Mouse (Mus musculus) MEL (cell line): ENCODE data around the gene Gopc. TPM values are rescaled to one million over a fixed set of nuclear protein-coding genes. Genes with fewer than 3 reads are reported as not detected.

Experiments
- DNase-seq: peaks from one replicate; pipeline ENCODE4 v3.0.0; 2011; ENCODE audit warnings: low read depth, low spot score
- H3K27ac ChIP-seq: 2 replicates; pipeline ENCODE4 v1.5.1; 2012; ENCODE audit warnings: low read depth, mild to moderate bottlenecking, control low read depth, low read length, moderate library complexity; ENCODE audit not compliant: control insufficient read depth
- H3K27me3 ChIP-seq, 2 experiments: fragments of 150-350 bp in 1 of 2; sonication (generic) in 1 of 2; 2 replicates each; pipeline ENCODE4 v1.6.1; 2012; ENCODE audit warnings: low read length in 2 of 2, mild to moderate bottlenecking in 2 of 2, improper control_type of control experiment in 1 of 2, moderate library complexity in 1 of 2; ENCODE audit not compliant: insufficient read depth in 2 of 2, control insufficient read depth in 1 of 2
- H3K36me3 ChIP-seq, 2 experiments: 2 replicates each; pipeline ENCODE4 v1.6.1; 2012 to 2014; ENCODE audit warnings: low read length in 2 of 2, improper control_type of control experiment in 1 of 2, inconsistent platforms in 1 of 2, mild to moderate bottlenecking in 1 of 2; ENCODE audit not compliant: insufficient read depth in 2 of 2, control insufficient read depth in 1 of 2
- H3K4me1 ChIP-seq, 2 experiments: fragments of 150-350 bp in 1 of 2; sonication (generic) in 1 of 2; 2 replicates each; pipeline ENCODE4 v1.6.1; 2012; ENCODE audit warnings: low read length in 2 of 2, improper control_type of control experiment in 1 of 2, mild to moderate bottlenecking in 1 of 2; ENCODE audit not compliant: insufficient read depth in 2 of 2, control insufficient read depth in 1 of 2
- H3K4me3 ChIP-seq, 2 experiments: fragments of 150-350 bp in 1 of 2; sonication (generic) in 1 of 2; 2 replicates each; pipeline ENCODE4 v1.5.1; 2012; ENCODE audit warnings: low read depth in 2 of 2, low read length in 2 of 2, mild to moderate bottlenecking in 2 of 2, moderate library complexity in 2 of 2, control low read depth in 1 of 2, improper control_type of control experiment in 1 of 2; ENCODE audit not compliant: control insufficient read depth in 1 of 2, insufficient read depth in 1 of 2
- H3K79me2 ChIP-seq: 2 replicates; pipeline ENCODE4 v1.6.1; 2012; ENCODE audit warnings: mild to moderate bottlenecking, low read length, moderate library complexity; ENCODE audit not compliant: control insufficient read depth, poor library complexity, insufficient read depth
- H3K9ac ChIP-seq: 2 replicates; pipeline ENCODE4 v1.6.1; 2012; ENCODE audit warnings: low read depth, mild to moderate bottlenecking, control low read depth, low read length, moderate library complexity; ENCODE audit not compliant: control insufficient read depth, poor library complexity, severe bottlenecking
- H3K9me3 ChIP-seq: fragments of 150-350 bp; sonication (generic); replicated peaks from 2 replicates; pipeline ENCODE4 v1.6.1; 2012; ENCODE audit warnings: mild to moderate bottlenecking, low read length, improper control_type of control experiment, moderate library complexity; ENCODE audit not compliant: insufficient read depth
- BHLHE40 ChIP-seq: IDR thresholded peaks from 2 replicates; pipeline ENCODE4 v1.6.1; 2012; ENCODE audit warnings: low read depth, mild to moderate bottlenecking, inconsistent platforms, low read length, improper control_type of control experiment, borderline replicate concordance
- CHD1 ChIP-seq: IDR thresholded peaks from 2 replicates; pipeline ENCODE4 v1.6.1; 2012; ENCODE audit warnings: low read depth, mild to moderate bottlenecking, inconsistent platforms, low read length, improper control_type of control experiment
- CHD2 ChIP-seq: IDR thresholded peaks from 2 replicates; pipeline ENCODE4 v1.6.1; 2011; ENCODE audit warnings: low read length, improper control_type of control experiment
- CTCF ChIP-seq, 3 experiments: IDR thresholded peaks in 2 of 3; conservative IDR thresholded peaks in 1 of 3; 2 replicates each; pipeline ENCODE4 v1.5.1; 2011 to 2012; ENCODE audit warnings: low read length in 3 of 3, low read depth in 2 of 3, mild to moderate bottlenecking in 2 of 3, improper control_type of control experiment in 1 of 3, inconsistent platforms in 1 of 3, mixed read lengths in 1 of 3, moderate library complexity in 1 of 3; ENCODE audit not compliant: control insufficient read depth in 1 of 3, insufficient read depth in 1 of 3, poor library complexity in 1 of 3, severe bottlenecking in 1 of 3
- ELF1 ChIP-seq: IDR thresholded peaks from 2 replicates; pipeline ENCODE4 v1.6.1; 2014; ENCODE audit warnings: low read depth, mild to moderate bottlenecking, inconsistent platforms, low read length, improper control_type of control experiment, moderate library complexity
- EP300 ChIP-seq, 2 experiments: IDR thresholded peaks; 2 replicates each; pipeline ENCODE4 v1.6.1; 2011; ENCODE audit warnings: improper control_type of control experiment in 2 of 2, low read length in 2 of 2, low read depth in 1 of 2, mild to moderate bottlenecking in 1 of 2
- ETS1 ChIP-seq: IDR thresholded peaks from 2 replicates; pipeline ENCODE4 v1.6.1; 2012; ENCODE audit warnings: low read depth, mild to moderate bottlenecking, inconsistent platforms, low read length, improper control_type of control experiment, moderate library complexity
- GABPA ChIP-seq: IDR thresholded peaks from 2 replicates; pipeline ENCODE4 v1.6.1; 2012; ENCODE audit warnings: low read depth, mild to moderate bottlenecking, inconsistent platforms, low read length, improper control_type of control experiment, moderate library complexity
- GATA1 ChIP-seq: IDR thresholded peaks from 2 replicates; pipeline ENCODE4 v1.6.1; 2011; ENCODE audit warnings: low read depth, low read length, improper control_type of control experiment
- JUND ChIP-seq: IDR thresholded peaks from 2 replicates; pipeline ENCODE4 v1.6.1; 2011; ENCODE audit warnings: low read depth, mild to moderate bottlenecking, improper control_type of control experiment, low read length
- MAFK ChIP-seq: IDR thresholded peaks from 2 replicates; pipeline ENCODE4 v1.6.1; 2011; ENCODE audit warnings: low read depth, mild to moderate bottlenecking, low read length, improper control_type of control experiment, borderline replicate concordance
- MAX ChIP-seq: IDR thresholded peaks from 2 replicates; pipeline ENCODE4 v1.6.1; 2011; ENCODE audit warnings: low read length, improper control_type of control experiment
- MEF2A ChIP-seq: IDR thresholded peaks from 2 replicates; pipeline ENCODE4 v1.6.1; 2014; ENCODE audit warnings: low read depth, mild to moderate bottlenecking, inconsistent platforms, low read length, improper control_type of control experiment; ENCODE audit not compliant: poor library complexity, insufficient replicate concordance, severe bottlenecking; ENCODE audit errors: extremely low read depth
- MYB ChIP-seq: IDR thresholded peaks from 2 replicates; pipeline ENCODE4 v1.6.1; 2011; ENCODE audit warnings: mild to moderate bottlenecking, low read depth, low read length, improper control_type of control experiment
- MYC ChIP-seq: IDR thresholded peaks from 2 replicates; pipeline ENCODE4 v1.6.1; 2011; ENCODE audit warnings: low read depth, mild to moderate bottlenecking, low read length, improper control_type of control experiment, moderate library complexity
- POLR2A ChIP-seq, 2 experiments: IDR thresholded peaks; 2 replicates each; pipeline ENCODE4 v1.6.1; 2011 to 2012; ENCODE audit warnings: low read length in 2 of 2, mild to moderate bottlenecking in 2 of 2, control low read depth in 1 of 2, improper control_type of control experiment in 1 of 2, low read depth in 1 of 2, moderate library complexity in 1 of 2; ENCODE audit not compliant: control insufficient read depth in 1 of 2, insufficient read depth in 1 of 2, poor library complexity in 1 of 2
- POLR2AphosphoS2 ChIP-seq: IDR thresholded peaks from 2 replicates; pipeline ENCODE4 v1.6.1; 2011; ENCODE audit warnings: low read length, improper control_type of control experiment
- POLR2AphosphoS5 ChIP-seq: IDR thresholded peaks from 2 replicates; pipeline ENCODE4 v1.6.1; 2012; ENCODE audit warnings: low read depth, borderline replicate concordance, mild to moderate bottlenecking, inconsistent platforms, low read length, moderate library complexity, mixed read lengths
- RCOR1 ChIP-seq: IDR thresholded peaks from 2 replicates; pipeline ENCODE4 v1.6.1; 2012; ENCODE audit warnings: low read depth, mild to moderate bottlenecking, inconsistent platforms, low read length, improper control_type of control experiment
- SIN3A ChIP-seq: IDR thresholded peaks from 2 replicates; pipeline ENCODE4 v1.6.1; 2012; ENCODE audit warnings: low read length, improper control_type of control experiment, inconsistent platforms
- TAL1 ChIP-seq: IDR thresholded peaks from 2 replicates; pipeline ENCODE4 v1.6.1; 2012; ENCODE audit warnings: mild to moderate bottlenecking, inconsistent platforms, low read length, moderate library complexity, mixed read lengths
- TCF12 ChIP-seq: IDR thresholded peaks from 2 replicates; pipeline ENCODE4 v1.6.1; 2014; ENCODE audit warnings: low read depth, mild to moderate bottlenecking, inconsistent platforms, low read length, improper control_type of control experiment, moderate library complexity
- USF1 ChIP-seq: IDR thresholded peaks from 2 replicates; pipeline ENCODE4 v1.6.1; 2014; ENCODE audit warnings: low read depth, mild to moderate bottlenecking, inconsistent platforms, low read length, improper control_type of control experiment, moderate library complexity
- USF2 ChIP-seq, 2 experiments: IDR thresholded peaks; 2 replicates each; pipeline ENCODE4 v1.6.1; 2011 to 2012; ENCODE audit warnings: improper control_type of control experiment in 2 of 2, low read length in 2 of 2, borderline replicate concordance in 1 of 2, inconsistent platforms in 1 of 2, low read depth in 1 of 2, mild to moderate bottlenecking in 1 of 2; ENCODE audit not compliant: insufficient read depth in 1 of 2
- ZC3H11A ChIP-seq: IDR thresholded peaks from 2 replicates; pipeline ENCODE4 v1.6.1; 2012; ENCODE audit warnings: low read depth, mild to moderate bottlenecking, inconsistent platforms, low read length, improper control_type of control experiment
- ZKSCAN1 ChIP-seq: IDR thresholded peaks from 2 replicates; pipeline ENCODE4 v1.6.1; 2012; ENCODE audit warnings: low read depth, mild to moderate bottlenecking, inconsistent platforms, low read length, improper control_type of control experiment, moderate library complexity
- polyA plus RNA-seq, 2 experiments: library from polyadenylated mRNA; stranded (reverse) in 1 of 2; unstranded in 1 of 2; fragments of >175 nt in 1 of 2; fragments of >200 nt in 1 of 2; gene quantifications; 2 replicates each; pipeline versions ENCODE4 v1.2.1 to v1.2.4; 2012; ENCODE audit warnings: low replicate concordance in 2 of 2, low read depth in 1 of 2; ENCODE audit not compliant: insufficient read length in 2 of 2, insufficient read depth in 1 of 2, missing spikeins in 1 of 2
- total RNA-seq: library from RNA; depleted of rRNA; stranded (reverse); fragments of 300-350 nt; gene quantifications from 2 replicates; pipeline ENCODE4 v1.2.3, GENCODE M21; 2012

Gopc gene
- total and polyA plus RNA-seq, 3 experiments, result 6.2 to 8.2 TPM; not detected in 1

DNA sequence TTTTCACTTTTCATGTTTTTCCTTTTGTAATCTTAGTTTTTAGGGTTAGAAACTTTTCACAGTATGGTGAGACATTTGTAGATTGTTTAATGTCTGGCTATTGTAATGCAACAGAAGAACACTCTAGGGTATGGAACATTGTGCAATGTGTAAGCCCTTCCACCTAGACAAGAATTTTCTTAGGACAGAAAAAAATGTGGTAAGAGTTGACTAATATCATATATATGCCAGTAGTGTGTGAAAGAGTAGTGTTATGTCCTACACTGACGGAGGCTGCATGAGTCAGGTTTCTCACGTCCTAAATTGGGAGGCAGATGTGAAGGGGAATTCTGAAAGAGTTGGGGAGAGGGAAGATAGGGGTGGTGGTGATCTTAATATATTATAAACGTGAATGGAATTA is 17.8 kb upstream of the Gopc start:
- H3K9ac ChIP-seq, result no peak overlapping the region
- peaks cover 0 to 13% of the 10 kb centered on the region in 2 experiments; a peak in 2 of 4 replicates for H3K36me3 ChIP-seq
- no peaks in the 10 kb centered on the region for H3K27me3 ChIP-seq
- H3K27ac ChIP-seq, result no peak overlapping the region
- no peak for DNase-seq
- no peak overlapping the region for H3K4me3 ChIP-seq
- H3K79me2 ChIP-seq, result no peaks in the 10 kb centered on the region
- peaks cover 3 to 5% of the 10 kb centered on the region in 2 experiments; a peak in 3 of 4 replicates for H3K4me1 ChIP-seq
- H3K9me3 ChIP-seq, result no peaks in the 10 kb centered on the region
- TF ChIP-seq RCOR1 (no peak), POLR2A (IDR thresholded peaks at IDR 0.05; ENCODE audit: control insufficient read depth in 1 of 2, insufficient read depth in 1 of 2, low read depth in 1 of 2, low read length in 2 of 2, poor library complexity in 1 of 2) (no peak), ZKSCAN1 (no peak), USF2 (IDR thresholded peaks at IDR 0.05; ENCODE audit: borderline replicate concordance in 1 of 2, insufficient read depth in 1 of 2, low read depth in 1 of 2, low read length in 2 of 2) (no peak), GABPA (no peak), MAX (no peak), TAL1 (no peak), MYC (no peak), JUND (no peak)

DNA sequence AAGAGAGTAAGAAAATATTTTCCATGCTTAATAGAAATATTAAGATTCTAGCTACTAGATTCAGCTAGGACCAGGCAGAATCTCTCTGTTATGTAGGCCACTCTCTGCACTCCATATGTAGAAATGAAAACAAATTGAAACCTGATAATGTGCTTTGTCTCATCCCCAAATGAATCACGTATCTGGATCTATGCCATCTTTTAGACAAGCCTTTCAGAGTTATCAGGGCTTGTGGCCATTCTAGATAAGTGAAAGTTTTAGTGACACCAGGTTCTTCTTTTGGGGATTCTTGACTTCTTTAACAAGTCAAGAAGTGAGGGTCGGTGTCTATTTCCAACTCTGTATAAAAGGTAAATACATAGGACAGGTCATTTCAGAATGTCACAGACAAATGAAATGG is 16.8 kb upstream of the Gopc start:
- no peak overlapping the region for H3K4me3 ChIP-seq

DNA sequence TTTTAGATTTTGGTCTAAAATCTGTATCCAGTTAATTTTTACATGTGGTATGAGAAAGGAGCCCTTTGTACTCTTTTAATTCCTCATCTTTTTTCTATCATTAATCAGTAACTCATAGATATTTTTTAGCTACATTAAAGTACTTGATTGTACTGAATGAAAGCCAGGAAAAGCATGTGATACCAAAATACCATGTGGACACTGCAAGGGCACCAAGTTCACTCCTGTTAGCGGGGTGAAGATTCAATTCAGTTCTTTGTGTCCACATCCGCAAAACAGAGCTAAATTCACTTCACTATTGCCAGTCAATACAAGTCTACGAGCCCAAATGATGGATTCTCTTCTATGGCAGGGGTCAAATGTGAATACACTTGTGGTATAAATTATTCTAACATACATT is 14.7 kb upstream of the Gopc start:
- peaks cover under 1 to 4% of the 10 kb centered on the region in 2 experiments for H3K4me1 ChIP-seq
- H3K79me2 ChIP-seq, result no peaks in the 10 kb centered on the region
- H3K9ac ChIP-seq, result no peak overlapping the region
- H3K9me3 ChIP-seq, result no peaks in the 10 kb centered on the region
- H3K4me3 ChIP-seq, result no peak overlapping the region
- H3K27me3 ChIP-seq, result no peaks in the 10 kb centered on the region
- no peak for DNase-seq
- H3K27ac ChIP-seq, result no peak overlapping the region
- peaks cover 0 to 15% of the 10 kb centered on the region in 2 experiments; a peak in 2 of 4 replicates for H3K36me3 ChIP-seq
- TF ChIP-seq CTCF (IDR thresholded peaks at IDR 0.05 in 2 of 3, conservative IDR thresholded peaks at IDR 0.05 in 1 of 3; ENCODE audit: control insufficient read depth in 1 of 3, insufficient read depth in 1 of 3, low read depth in 2 of 3, low read length in 3 of 3, poor library complexity in 1 of 3, severe bottlenecking in 1 of 3) (no peak), MYB (no peak), MEF2A (no peak), MAFK (no peak), MYC (no peak), CHD2 (no peak), POLR2AphosphoS2 (no peak), POLR2AphosphoS5 (no peak), USF1 (no peak)
- TF ChIP-seq, all 39 proteins: peak for 0

More for the DNA sequence above, 16.8 kb upstream of the Gopc start:
- H3K9ac ChIP-seq, result no peak overlapping the region
- peaks cover 0 to 3% of the 10 kb centered on the region in 2 experiments; a peak in 2 of 4 replicates for H3K4me1 ChIP-seq
- H3K27me3 ChIP-seq, result no peaks in the 10 kb centered on the region
- no peaks in the 10 kb centered on the region for H3K9me3 ChIP-seq
- peak; percentile 99 for TF ChIP-seq RCOR1
- TF ChIP-seq ELF1, result no peak
- peak; percentile 72; the same call in 1 of the 2 replicates for TF ChIP-seq BHLHE40
- TF ChIP-seq CTCF (IDR thresholded peaks at IDR 0.05 in 2 of 3, conservative IDR thresholded peaks at IDR 0.05 in 1 of 3; ENCODE audit: control insufficient read depth in 1 of 3, insufficient read depth in 1 of 3, low read depth in 2 of 3, low read length in 3 of 3, poor library complexity in 1 of 3, severe bottlenecking in 1 of 3), result no peak
- peak; percentile 82 for TF ChIP-seq TCF12
- TF ChIP-seq MAFK, result 0 out of 2 replicates have a peak, but pooled peaks have one; percentile 35
- peak; percentile 45 for TF ChIP-seq SIN3A
- TF ChIP-seq TAL1, result peak; percentile 17; the same call in 1 of the 2 replicates
- TF ChIP-seq ZC3H11A, result no peak
- peak; percentile 93 for TF ChIP-seq GATA1
- peak; percentile 71 to 82 for TF ChIP-seq EP300 (IDR thresholded peaks at IDR 0.05; ENCODE audit: low read depth in 1 of 2, low read length in 2 of 2)
- peak; percentile 80 for TF ChIP-seq ETS1
- TF ChIP-seq CHD1, result no peak
- H3K27ac ChIP-seq, result no peak overlapping the region
- H3K36me3 ChIP-seq, result peaks cover 0 to 11% of the 10 kb centered on the region in 2 experiments; a peak in 2 of 4 replicates
- DNase-seq, result peak; percentile 72
- H3K79me2 ChIP-seq, result no peaks in the 10 kb centered on the region
